Mouse (Mus musculus) myocyte (in vitro differentiated cells): ENCODE measurements at regions not wholly inside any gene's neighbourhood (a gene's known extent, or its start where the extent isn't known, plus 50 kb on each side); places are given as distances from the start of the nearest gene placed in this dataset.

Source experiments
- MYOG ChIP-seq, 3 experiments: IDR thresholded peaks; one replicate each; pipeline ENCODE4 v1.6.1; 2011; ENCODE audit warnings: control low read depth in 2 of 3, low read depth in 2 of 3, mild to moderate bottlenecking in 2 of 3; ENCODE audit not compliant: insufficient read length in 2 of 3, control insufficient read depth in 1 of 3, insufficient read depth in 1 of 3
- POLR2A ChIP-seq: IDR thresholded peaks from one replicate; pipeline ENCODE4 v1.6.1; 2011; ENCODE audit warnings: low read depth, mild to moderate bottlenecking, control low read depth, moderate library complexity; ENCODE audit not compliant: insufficient read length

DNA sequence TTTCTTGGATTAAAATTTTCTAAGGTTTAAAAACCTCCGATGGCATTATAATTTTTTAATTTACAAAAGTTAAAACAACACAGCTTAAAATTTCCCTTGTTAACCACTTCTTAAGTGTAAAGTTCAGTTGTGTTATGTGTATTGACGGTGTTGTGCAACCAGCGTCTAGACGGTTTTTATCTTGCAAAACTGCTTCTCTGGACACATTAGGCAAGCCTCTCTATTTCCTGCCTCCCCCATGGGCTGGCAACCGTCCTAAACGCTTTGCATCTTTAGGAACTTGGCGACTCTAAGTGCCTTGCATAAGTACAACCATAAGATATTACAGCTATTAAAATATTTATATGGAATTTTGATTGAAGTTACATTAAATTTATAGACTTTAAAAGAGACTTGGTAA, 871.5 kb upstream of the Car8 start:
- no peak for TF ChIP-seq MYOG (IDR thresholded peaks at IDR 0.05; ENCODE audit: control insufficient read depth in 1 of 3, insufficient read depth in 1 of 3, insufficient read length in 2 of 3, low read depth in 2 of 3)
- no peak for TF ChIP-seq POLR2A
